Mouse (Mus musculus) right cerebral cortex, adult 2 months (tissue): ENCODE measurements around the gene Asic1.
"Not testable (repeated sequence)": the region's sequence is repeated elsewhere in the genome, so short reads cannot be mapped to it uniquely, and the experiment has no call there.

Source experiments
- DNase-seq, 2 experiments: peaks; one replicate each; pipeline ENCODE4 v3.0.0; 2021 to 2022; ENCODE audit warnings: low spot score in 2 of 2

The Asic1 gene

GRCm38 (mm10) chr15:99701640-99701998 is 31.5 kb downstream of the Asic1 start:
- not testable (repeated sequence) for DNase-seq

- DNase-seq, result peak; percentile 94 to 97
Measured at GRCm38 (mm10) chr15:99701999-99702900, 32.1 kb downstream of the Asic1 start, which contains the start of gene Smarcd1. Gene Smarcd1 (plus strand): TSS chr15:99702129.

GRCm38 (mm10) chr15:99703104-99703503 is 32.9 kb downstream of the Asic1 start:
- DNase-seq, result no peak

GRCm38 (mm10) chr15:99703676-99704040 is 33.5 kb downstream of the Asic1 start:
- DNase-seq, result no peak

- DNase-seq, result peak in 1 of 2 experiments; percentile 67
Measured at GRCm38 (mm10) chr15:99704041-99704681, 34.0 kb downstream of the Asic1 start.

GRCm38 (mm10) chr15:99704881-99705280 is 34.7 kb downstream of the Asic1 start:
- DNase-seq, result no peak

- no peak for DNase-seq
Measured at GRCm38 (mm10) chr15:99705440-99706048, 35.4 kb downstream of the Asic1 start, which contains the start of gene Gm17349. Gene Gm17349 (minus strand): TSS chr15:99705490.

- no peak for DNase-seq
Measured at GRCm38 (mm10) chr15:99708176-99708575, 38.0 kb downstream of the Asic1 start.

GRCm38 (mm10) chr15:99710221-99711190 is 40.3 kb downstream of the Asic1 start:
- DNase-seq, result no peak

- no peak for DNase-seq
Measured at GRCm38 (mm10) chr15:99711491-99711890, 41.3 kb downstream of the Asic1 start.

- DNase-seq, result peak in 1 of 2 experiments; percentile 5
Measured at GRCm38 (mm10) chr15:99712666-99713559, 42.7 kb downstream of the Asic1 start.

GRCm38 (mm10) chr15:99713569-99713968 is 43.4 kb downstream of the Asic1 start:
- DNase-seq, result no peak

- DNase-seq, result peak in 1 of 2 experiments; percentile 11
Measured at GRCm38 (mm10) chr15:99714206-99714605, 44.0 kb downstream of the Asic1 start.

GRCm38 (mm10) chr15:99714858-99715257 is 44.7 kb downstream of the Asic1 start:
- peak; percentile 91 to 95 for DNase-seq

- DNase-seq, result peak; percentile 68 to 70
Measured at GRCm38 (mm10) chr15:99715361-99715865, 45.2 kb downstream of the Asic1 start.

GRCm38 (mm10) chr15:99715982-99716746 is 46.0 kb downstream of the Asic1 start:
- DNase-seq, result peak in 1 of 2 experiments; percentile 34

- DNase-seq, result peak; percentile 60 to 66
Measured at GRCm38 (mm10) chr15:99716814-99717213, 46.6 kb downstream of the Asic1 start.

GRCm38 (mm10) chr15:99717386-99718334 is 47.5 kb downstream of the Asic1 start, which contains the start of gene Gpd1:
Gene Gpd1 (plus strand): TSS chr15:99717515.
- peak; percentile 66 to 68 for DNase-seq
